Mouse (Mus musculus) heart, adult 18-20 months (tissue): ENCODE results near the gene Tnrc6c. TPM values are rescaled to one million over a fixed set of nuclear protein-coding genes. Genes with fewer than 3 reads are reported as not detected.

Experiments used
- DNase-seq, 2 experiments: peaks; one replicate each; pipeline ENCODE4 v3.0.0; 2021 to 2022; ENCODE audit warnings: mixed read lengths in 1 of 2
- long read RNA-seq, 2 experiments: library from polyadenylated mRNA; stranded (forward); transcript quantifications; one replicate each; pipeline ENCODE4 v2.0.0; 2021
- total RNA-seq, 2 experiments: library from RNA; stranded (reverse); gene quantifications; 2 replicates each; pipeline ENCODE4 v1.2.3; 2021

The Tnrc6c gene
- total RNA-seq: 10 to 100 TPM; 28.1 to 32.0 TPM
- long read RNA-seq, experiment 1, full-length matches to known transcripts: 1 of 16 reads
- long read RNA-seq, experiment 1, partial matches to known transcripts: 13 of 16 reads
- long read RNA-seq, experiment 1, other reads (novel, unspliced or antisense): 2 of 16 reads
- long read RNA-seq, experiment 2, full-length matches to known transcripts: 1 of 4 reads
- long read RNA-seq, experiment 2, partial matches to known transcripts: 1 of 4 reads
- long read RNA-seq, experiment 2, other reads (novel, unspliced or antisense): 2 of 4 reads

GRCm38 (mm10) chr11:117653491-117654351, at the start of gene Tnrc6c:
Tnrc6c (plus strand) TSS chr11:117654289.
- peak in 1 of 2 experiments; percentile 87 for DNase-seq

DNA sequence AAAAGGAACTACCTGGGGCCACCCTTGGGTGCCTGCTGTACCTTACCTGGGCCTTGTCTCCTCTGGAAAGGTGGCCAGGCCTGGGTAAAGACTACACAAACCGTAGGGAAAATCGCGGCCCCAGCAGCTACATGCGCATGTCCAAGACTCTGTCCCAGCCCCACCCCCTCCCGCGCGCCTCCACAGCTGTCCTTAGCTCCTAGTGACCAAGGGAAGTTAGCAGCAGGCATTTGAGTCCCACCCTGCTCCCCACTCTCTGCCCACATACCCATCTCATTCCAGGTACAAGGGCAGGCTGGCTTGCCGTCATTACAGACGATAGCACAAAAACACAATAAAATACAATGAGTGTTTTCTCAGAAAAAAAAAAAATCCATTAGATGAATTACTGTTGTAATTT, 48.0 kb upstream of the Tnrc6c start:
- no peak for DNase-seq

- peak in 1 of 2 experiments; percentile 61 for DNase-seq
Measured at GRCm38 (mm10) chr11:117606605-117607203, 47.4 kb upstream of the Tnrc6c start.

DNA sequence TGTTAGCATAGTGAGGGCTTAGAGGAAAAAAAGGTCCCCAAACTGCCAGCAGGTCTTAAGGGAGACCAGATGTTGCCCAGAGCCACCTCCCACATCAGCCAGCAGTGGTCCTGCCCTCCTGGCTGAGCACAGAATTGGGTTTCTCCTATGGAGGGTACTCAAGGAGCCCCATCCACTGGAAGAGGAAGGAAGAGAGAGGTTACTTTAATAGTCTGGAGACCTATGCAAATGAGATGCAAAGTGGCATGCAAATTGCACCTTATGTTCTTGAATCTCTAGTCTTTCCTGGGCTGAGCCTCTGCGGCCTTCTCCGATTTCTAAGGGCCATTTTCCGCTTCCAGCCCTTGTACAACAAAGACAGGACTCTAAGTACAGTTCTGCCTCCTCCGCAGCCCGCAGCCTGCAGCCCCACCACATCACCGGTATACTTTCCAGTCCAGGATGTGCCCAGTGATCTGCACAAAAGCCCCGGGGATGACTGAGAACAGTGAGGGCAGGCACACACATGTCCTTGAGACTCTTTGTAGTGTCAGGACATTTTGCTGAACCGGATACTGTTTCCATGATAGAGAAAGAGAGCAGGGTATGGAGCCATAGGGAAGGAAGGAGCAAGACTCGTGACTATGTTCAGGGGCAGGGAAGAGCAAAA, 45.8 kb upstream of the Tnrc6c start:
- DNase-seq: no peak

DNA sequence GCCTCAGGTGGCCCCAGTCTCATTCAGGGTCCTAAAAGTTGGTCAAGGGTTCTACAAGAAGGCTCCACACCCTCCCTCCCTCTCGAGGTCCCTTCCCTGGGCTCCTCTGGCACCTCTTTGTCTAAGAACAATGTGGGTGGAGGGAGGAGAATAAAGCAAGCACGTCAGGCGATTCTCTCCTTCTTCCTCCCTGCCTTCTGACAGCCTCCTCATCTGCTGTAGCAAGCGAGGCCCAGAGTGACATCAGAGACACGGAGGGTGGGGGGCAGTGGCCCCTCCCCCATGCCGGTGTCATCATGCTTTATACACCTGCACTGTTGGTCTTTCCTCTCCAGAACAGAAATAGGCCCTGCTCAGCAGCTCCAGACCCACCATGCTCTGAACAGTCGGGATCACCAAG, 45.1 kb upstream of the Tnrc6c start:
- no peak for DNase-seq

GRCm38 (mm10) chr11:117610589-117610988, 43.5 kb upstream of the Tnrc6c start:
- no peak for DNase-seq

DNA sequence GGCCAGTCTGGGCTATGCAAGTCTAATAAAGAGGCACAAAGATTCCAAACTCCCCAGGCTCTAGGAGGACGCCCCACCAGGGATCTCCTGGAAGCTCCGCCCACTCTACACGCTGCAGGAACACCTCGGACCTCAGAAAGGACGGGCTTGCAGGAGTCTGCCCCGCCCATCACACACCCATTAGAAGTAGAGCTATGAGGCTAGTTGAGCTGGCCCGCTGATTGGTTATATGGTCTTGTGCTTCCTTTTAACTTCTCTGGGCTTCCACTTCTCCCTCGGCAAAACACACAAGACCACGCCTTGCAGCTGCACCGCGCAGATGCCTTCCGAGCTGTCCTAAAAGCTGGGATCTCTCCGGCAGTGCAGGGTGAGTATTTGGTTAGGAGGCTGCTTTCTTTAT, 43.0 kb upstream of the Tnrc6c start:
- DNase-seq: peak; percentile 80 to 89

DNA sequence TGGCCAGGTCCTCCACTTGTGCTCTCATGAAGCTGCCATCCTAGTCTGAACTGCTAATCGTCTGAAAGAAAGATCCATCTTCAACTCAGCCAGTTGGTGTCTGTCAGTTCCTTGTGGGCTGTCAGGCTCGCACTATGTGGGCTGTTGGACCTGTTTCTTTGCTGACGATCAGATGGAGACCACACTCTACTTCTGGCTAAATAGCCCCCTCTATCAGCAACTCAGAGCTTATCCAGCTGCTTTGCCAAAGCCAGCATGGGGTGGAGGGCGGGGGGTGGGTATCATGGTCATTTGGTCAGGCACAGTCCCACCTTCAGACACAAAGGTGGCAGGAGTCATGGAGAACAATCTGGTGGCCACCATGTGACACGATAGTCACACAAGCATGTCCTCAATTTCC, 42.2 kb upstream of the Tnrc6c start:
- DNase-seq: no peak

- DNase-seq: no peak
Measured at GRCm38 (mm10) chr11:117612885-117613284, 41.2 kb upstream of the Tnrc6c start.

DNA sequence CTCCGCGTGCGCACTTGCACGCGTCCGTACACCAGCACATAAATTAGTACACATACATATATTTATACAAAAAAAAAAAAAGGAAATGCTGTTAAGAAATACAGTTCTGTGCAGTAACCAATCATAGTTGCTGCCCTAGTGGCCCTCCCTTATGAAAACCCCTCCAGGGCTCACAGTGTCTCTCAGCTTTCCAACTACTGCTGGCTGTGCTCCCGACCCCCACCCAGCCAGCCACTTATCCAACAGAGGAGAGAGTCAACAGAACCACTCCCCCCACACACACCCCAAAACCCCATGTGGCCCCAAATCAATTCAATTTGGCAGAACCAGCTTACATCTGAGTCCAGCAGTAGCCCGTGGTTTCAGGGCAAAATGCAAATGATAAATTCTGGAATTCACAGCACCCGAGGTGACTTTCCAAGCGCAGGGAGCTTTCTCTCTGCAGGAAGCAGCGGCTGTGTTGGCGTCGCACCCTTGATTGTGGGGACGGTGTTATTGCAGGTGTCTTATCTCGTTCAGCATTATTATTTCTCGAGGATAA, 36.7 kb upstream of the Tnrc6c start:
- DNase-seq: peak in 1 of 2 experiments; percentile 26

DNA sequence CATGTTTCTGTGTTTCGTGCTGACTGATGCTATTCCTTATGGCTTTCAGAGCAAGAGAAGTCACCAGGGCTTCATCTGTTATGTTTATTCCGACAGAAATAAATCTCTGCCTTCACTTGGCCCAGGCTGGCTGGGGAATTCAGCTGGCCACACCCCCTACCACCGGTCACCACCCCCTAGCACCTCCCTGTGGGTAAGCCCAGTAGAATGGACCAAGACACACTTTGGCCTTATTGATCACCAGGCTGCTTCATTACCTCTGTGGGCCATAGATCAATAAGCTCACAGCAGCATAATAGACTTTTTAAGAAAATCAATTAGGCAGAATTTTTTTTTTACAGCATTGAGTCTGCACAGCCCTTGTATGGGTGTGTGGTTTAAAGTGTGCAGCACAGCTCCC, 35.9 kb upstream of the Tnrc6c start:
- DNase-seq: peak; percentile 44 to 52

DNA sequence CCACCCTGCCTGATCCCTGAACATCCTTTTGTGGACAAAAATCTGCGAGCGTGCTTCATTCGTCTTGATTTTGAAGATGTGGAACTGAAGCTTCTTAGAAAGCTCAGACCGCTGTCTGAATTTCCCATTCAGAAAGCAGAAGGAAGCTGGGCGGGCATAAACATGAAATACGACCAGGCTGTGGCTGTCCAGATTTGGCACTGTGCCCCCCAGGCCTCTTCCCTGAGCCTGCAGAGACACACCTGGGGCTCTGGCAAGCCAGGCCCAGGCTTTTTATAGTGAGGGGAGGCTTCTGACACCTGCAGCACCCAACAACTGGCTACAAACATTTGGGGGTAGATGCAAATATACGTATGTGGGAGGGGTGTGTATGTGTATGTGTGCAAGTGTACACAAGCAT, 35.3 kb upstream of the Tnrc6c start:
- peak in 1 of 2 experiments; percentile 29 for DNase-seq

DNA sequence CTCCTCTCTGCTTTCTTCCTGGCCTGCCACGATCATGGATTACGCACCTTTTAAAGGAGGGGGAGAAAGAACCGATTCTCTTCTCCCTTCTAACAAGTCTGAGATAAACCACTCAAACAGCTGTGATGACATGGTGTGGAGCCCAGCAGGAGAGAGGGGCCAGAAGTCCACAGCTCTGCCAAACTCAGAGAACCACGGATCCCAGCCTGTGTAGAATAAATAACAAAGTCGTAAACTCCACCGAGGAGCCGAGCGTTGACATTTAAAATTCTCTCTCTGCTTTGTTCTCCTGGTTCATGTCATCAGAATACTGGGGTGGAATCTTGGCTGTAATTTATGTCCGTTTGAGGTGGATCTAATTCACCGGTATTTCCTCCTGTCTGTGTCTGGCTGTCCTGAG, 34.5 kb upstream of the Tnrc6c start:
- no peak for DNase-seq

GRCm38 (mm10) chr11:117625196-117625595, 28.9 kb upstream of the Tnrc6c start:
- DNase-seq: no peak

GRCm38 (mm10) chr11:117626557-117626956, 27.5 kb upstream of the Tnrc6c start:
- DNase-seq: peak; percentile 72 to 87

- no peak for DNase-seq
Measured at GRCm38 (mm10) chr11:117627060-117627562, 27.0 kb upstream of the Tnrc6c start.

DNA sequence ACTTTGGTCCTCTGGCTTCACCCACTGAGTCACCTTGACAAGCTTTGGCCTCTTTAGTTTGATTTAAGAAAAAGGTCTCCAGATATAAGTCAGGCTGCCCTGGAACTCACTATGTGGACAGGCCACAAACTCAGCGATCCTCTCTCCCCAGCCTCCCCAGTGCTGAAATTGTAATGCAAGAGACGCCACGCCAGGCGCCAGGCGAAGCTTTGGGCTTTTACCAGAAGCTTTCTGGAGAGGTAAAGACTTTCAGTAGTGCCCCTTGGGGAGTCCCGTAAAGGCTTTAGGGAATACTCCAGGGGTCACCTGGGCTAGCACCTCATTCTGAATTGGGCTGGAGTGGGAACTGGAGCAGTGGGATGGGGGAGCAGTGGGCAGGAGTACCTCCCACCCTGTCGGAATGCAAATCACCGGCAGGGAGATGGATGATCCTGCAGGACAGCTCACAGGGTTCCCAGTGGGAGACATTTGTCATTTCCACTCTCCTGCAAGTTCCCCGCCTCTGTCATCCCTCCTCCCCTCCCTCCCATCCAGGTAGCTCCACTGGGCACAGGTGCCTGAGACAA, 26.3 kb upstream of the Tnrc6c start:
- no peak for DNase-seq

DNA sequence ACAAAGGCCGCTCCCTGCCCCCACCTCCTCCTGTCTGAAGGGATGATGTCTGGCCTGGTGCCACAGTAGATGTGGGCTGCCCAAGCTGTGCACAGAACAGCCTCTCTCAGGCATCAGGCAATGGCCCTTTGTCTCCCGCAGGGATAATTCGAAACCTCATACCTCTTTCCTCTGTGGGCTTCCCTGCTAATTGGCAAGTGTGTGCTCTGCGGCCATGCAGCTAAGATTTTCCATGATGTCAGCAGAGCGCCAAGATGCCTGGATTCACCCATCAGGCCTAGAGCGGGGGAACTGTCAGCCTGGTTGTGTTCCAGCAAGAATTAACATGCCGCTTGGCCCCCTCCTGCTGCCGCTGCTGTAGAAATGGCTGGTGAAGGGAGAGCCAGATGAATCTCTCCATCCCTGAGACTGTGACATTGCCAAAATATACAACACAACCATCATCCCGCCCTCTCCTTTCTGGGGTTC, 25.7 kb upstream of the Tnrc6c start:
- peak; percentile 26 to 35 for DNase-seq

- DNase-seq: no peak
Measured at GRCm38 (mm10) chr11:117629865-117630264, 24.2 kb upstream of the Tnrc6c start.

DNA sequence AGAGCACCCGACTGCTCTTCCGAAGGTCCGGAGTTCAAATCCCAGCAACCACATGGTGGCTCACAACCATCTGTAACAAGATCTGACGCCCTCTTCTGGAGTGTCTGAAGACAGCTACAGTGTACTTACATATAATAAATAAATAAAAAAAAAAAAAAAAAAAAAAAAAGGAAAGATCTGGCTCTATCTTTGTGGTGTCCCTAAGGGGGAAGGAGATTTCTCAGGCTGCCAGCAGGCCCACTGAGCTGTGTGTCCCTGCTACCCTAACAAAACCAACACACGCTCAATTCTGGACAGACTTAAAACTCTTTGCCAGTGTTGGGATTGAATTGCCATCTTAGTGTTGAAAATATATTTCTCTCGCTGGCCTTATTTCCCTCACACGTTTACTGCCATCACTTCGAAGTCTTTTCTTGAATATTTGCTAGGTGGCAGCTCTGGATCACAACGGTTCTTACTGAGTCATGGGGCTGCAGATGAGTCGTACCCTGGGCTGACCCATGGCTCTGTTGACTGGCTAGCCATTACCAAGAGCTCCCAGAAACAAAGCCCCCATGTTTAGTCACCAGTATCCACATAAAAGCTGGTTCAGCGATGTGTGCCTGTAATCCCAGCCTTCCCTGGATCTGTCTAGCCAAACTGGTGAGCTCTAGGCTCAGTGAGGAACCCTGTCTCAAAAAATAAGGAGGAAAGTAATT, 23.1 kb upstream of the Tnrc6c start:
- DNase-seq: no peak

- DNase-seq: no peak
Measured at GRCm38 (mm10) chr11:117633310-117633709, 20.8 kb upstream of the Tnrc6c start.
